Mouse (Mus musculus): Measurements from ENCODE around the gene Nde1. TPM values are rescaled to one million over a fixed set of nuclear protein-coding genes. Genes with fewer than 3 reads are reported as not detected.
"Not testable (repeated sequence)": the region's sequence is repeated elsewhere in the genome, so short reads cannot be mapped to it uniquely, and the experiment has no call there.

Nde1 gene
- polyA plus RNA-seq, 1 experiment from 2014 or later, result 81.0 TPM

GRCm38 (mm10) chr16:14131838-14132237, 31.2 kb upstream of the Nde1 start:
- no peak for TF ChIP-seq CTCF (IDR thresholded peaks at IDR 0.05)
- POLR2A ChIA-PET, result no interaction called here
- CTCF ChIA-PET, result interaction anchor here (1.1 kb wide), 1 partner anchor 12 kb away, joined by 3 read pairs; no protein-coding TSS in a partner anchor
- H3K27me3 ChIP-seq, result no peaks in the 10 kb centered on the region
- in situ Hi-C loops (cut with MboI; ENCODE audit: low pct_unique_long_range_greater_than_20kb), result no loop called here
- ATAC-seq (no peak), DNase-seq (ENCODE audit: low read depth, low spot score) (no peak)

GRCm38 (mm10) chr16:14135014-14135413, 28.1 kb upstream of the Nde1 start:
- in situ Hi-C loops (cut with MboI; ENCODE audit: low pct_unique_long_range_greater_than_20kb), result no loop called here
- ChIA-PET POLR2A (no interaction called here), CTCF (interaction anchor here (1.0 to 1.6 kb wide), 3 partner anchors 8 to 17 kb away, joined by 3 read pairs; no protein-coding TSS in a partner anchor)
- TF ChIP-seq CTCF (IDR thresholded peaks at IDR 0.05), result no peak
- no peaks in the 10 kb centered on the region for H3K27me3 ChIP-seq
- DNase-seq (ENCODE audit: low read depth, low spot score), result no peak
- no peak for ATAC-seq

DNA sequence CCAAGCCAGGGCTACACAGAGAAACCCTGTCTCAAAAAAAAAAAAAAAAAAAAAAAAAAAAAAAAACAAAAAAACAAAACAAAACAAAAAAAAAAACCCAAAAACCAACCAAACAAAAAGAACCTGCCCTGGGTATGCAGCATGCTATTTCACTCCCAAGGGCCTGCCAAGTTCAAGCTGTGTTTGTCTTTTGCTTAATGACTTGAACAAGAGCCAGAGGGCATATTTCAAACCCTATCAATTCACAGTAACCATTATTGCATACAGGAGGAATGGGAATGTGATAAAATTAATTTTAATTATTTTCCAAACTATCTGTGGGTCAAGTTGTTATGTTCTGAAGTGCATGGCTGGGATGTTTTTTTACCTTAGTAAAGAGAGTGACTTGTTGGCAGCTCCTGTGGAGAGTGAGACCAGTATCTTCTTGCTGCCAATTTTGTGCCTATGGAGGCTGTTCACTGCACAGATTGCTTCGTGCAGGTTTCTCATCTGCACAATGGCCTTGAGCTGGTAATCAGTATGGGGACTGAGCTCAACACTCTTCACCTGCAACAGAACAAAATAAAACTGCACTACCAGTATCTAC, 25.0 kb upstream of the Nde1 start:
- ChIA-PET CTCF (no interaction called here), POLR2A (no interaction called here)
- ATAC-seq, result no peak
- in situ Hi-C loops (cut with MboI; ENCODE audit: low pct_unique_long_range_greater_than_20kb), result no loop called here
- no peak for TF ChIP-seq CTCF (IDR thresholded peaks at IDR 0.05)
- H3K27me3 ChIP-seq, result no peaks in the 10 kb centered on the region
- no peak for DNase-seq (ENCODE audit: low read depth, low spot score)

DNA sequence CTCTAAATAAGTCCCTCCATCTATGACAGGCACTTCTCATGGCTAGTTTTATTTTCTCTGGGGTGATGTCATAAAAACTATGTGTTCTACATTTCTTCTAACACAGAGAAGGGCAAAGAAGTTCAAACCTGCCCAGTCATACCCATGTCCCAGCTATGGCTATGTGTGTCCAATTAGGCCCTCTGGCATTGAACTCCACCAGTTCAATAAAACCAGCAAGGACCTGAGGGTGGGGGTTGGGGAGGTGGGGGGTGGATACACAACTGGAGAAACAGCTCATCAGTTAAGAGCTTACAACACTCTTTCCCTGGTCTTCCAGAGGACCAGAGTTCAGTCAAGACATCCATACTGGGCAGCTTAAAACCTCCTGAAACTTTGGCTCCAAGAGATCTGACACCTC, 24.0 kb upstream of the Nde1 start:
- TF ChIP-seq CTCF (IDR thresholded peaks at IDR 0.05), result no peak
- DNase-seq (ENCODE audit: low read depth, low spot score) (no peak), ATAC-seq (no peak)
- in situ Hi-C loops (cut with MboI; ENCODE audit: low pct_unique_long_range_greater_than_20kb), result no loop called here
- ChIA-PET POLR2A (interaction anchor here (0.6 to 0.9 kb wide), 2 partner anchors 9 to 16 kb away, joined by 3 to 4 read pairs; no protein-coding TSS in a partner anchor), CTCF (no interaction called here)
- no peaks in the 10 kb centered on the region for H3K27me3 ChIP-seq

DNA sequence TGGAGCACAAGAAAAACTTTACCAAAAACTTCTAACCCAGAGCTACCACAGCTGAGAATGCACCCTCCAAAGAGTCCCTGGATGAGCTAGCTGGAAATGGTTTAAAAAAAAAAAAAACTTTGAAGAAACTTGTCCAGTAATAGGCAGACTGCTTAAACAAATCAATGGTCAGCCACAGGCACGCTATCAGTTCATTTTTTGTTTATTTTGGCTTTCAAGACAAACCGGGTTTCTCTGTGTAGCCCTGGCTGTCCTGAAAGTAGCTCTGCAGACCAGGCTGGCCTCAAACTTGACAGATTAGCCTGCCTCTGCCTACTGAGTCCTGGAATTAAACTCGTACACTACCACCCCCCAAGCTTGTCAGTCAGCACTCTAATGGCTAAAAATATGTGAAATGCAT, 19.8 kb upstream of the Nde1 start:
- ChIA-PET CTCF (interaction anchor here (1.0 kb wide), 1 partner anchor 9 kb away, joined by 3 read pairs; no protein-coding TSS in a partner anchor), POLR2A (no interaction called here)
- TF ChIP-seq CTCF (IDR thresholded peaks at IDR 0.05), result no peak
- H3K27me3 ChIP-seq, result no peaks in the 10 kb centered on the region
- DNase-seq (ENCODE audit: low read depth, low spot score) (no peak), ATAC-seq (no peak)
- in situ Hi-C loops (cut with MboI; ENCODE audit: low pct_unique_long_range_greater_than_20kb), result no loop called here

- no peaks in the 10 kb centered on the region for H3K27me3 ChIP-seq
- CTCF ChIA-PET, result interaction anchor here (1.3 kb wide), 1 partner anchor 23 kb away, joined by 6 read pairs; no protein-coding TSS in a partner anchor
- TF ChIP-seq CTCF (IDR thresholded peaks at IDR 0.05), result peak; percentile 58
- ATAC-seq (no peak), DNase-seq (ENCODE audit: low read depth, low spot score) (no peak)
- in situ Hi-C loops (cut with MboI; ENCODE audit: low pct_unique_long_range_greater_than_20kb), result no loop called here
- POLR2A ChIA-PET, result interaction anchor here (0.6 kb wide), 1 partner anchor 9 kb away, joined by 3 read pairs; no protein-coding TSS in a partner anchor
These were observed 15.4 kb upstream of the Nde1 start for GRCm38 (mm10) chr16:14147712-14148111.

- no peak for TF ChIP-seq CTCF (IDR thresholded peaks at IDR 0.05)
- in situ Hi-C loops (cut with MboI; ENCODE audit: low pct_unique_long_range_greater_than_20kb), result no loop called here
- ATAC-seq, result no peak
- POLR2A ChIA-PET, result no interaction called here
- H3K27me3 ChIP-seq, result no peaks in the 10 kb centered on the region
- DNase-seq (ENCODE audit: low read depth, low spot score), result no peak
- CTCF ChIA-PET, result interaction anchor here (0.9 kb wide), 1 partner anchor 16 kb away, joined by 3 read pairs; no protein-coding TSS in a partner anchor
These were observed 11.4 kb upstream of the Nde1 start for GRCm38 (mm10) chr16:14151718-14152117.

DNA sequence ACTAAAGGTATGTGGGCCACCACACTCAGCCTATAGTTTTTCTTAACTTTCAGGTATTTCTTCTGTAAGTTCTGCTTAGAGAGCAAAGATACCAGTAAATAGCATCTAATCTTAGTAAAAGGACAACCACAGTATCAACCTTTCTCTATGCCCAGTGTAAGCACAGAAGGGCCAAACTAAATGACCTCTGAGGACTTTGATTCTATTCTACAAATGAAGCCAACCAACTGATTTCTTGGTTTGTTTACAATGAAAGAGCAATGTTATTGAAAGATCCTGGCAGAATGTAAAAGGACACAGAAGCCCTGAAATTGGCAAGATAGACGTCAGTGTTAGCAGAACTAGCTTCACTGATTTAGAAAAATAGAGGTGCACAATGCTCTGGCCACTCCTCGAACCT, 7.4 kb upstream of the Nde1 start:
- CTCF ChIA-PET; H3K27me3 ChIP-seq; POLR2A ChIA-PET; DNase-seq (ENCODE audit: low read depth, low spot score); ATAC-seq; in situ Hi-C loops (cut with MboI; ENCODE audit: low pct_unique_long_range_greater_than_20kb): not testable (repeated sequence)

DNA sequence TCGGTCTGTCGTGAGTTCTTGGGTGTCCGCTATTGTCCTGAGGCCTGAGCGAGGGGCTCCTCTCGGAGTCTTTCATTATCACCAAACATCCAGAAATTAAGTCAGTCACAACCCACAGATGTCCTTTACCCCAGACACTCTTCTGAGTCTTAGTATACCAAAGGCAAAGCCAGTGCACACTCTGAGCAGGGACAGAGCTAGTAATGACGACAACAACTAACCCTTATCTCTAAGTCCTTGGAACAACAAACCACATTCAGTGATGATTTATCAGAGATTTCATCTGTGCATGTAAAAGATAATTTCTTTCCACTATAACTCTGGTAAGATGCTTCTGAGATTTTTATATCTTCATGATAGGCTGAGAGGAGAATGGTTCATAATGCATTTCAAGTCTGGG, 6.8 kb upstream of the Nde1 start:
- TF ChIP-seq CTCF (IDR thresholded peaks at IDR 0.05), result no peak
- ATAC-seq (no peak), DNase-seq (ENCODE audit: low read depth, low spot score) (no peak)
- CTCF ChIA-PET, result no interaction called here
- no peaks in the 10 kb centered on the region for H3K27me3 ChIP-seq
- in situ Hi-C loops (cut with MboI; ENCODE audit: low pct_unique_long_range_greater_than_20kb), result no loop called here
- POLR2A ChIA-PET, result no interaction called here

DNA sequence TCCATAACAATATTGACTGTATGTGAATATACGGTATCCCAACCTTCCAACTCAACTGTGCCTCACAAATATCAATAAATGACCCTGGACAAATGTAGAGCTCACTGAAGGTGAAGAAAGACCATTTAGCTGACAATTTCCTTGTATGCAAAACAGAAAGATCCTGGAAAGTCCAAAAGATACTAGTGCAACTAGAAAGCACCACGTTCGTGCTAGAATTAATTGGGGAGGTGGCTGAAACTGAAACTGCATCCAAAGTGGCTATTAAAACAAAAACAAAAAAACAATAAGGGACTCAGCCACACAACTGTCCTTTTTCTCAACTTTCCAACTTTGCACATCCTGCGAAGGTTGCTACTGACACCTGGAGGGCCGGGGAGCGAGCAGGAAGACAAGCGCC, 4.5 kb upstream of the Nde1 start:
- no peak for TF ChIP-seq CTCF (IDR thresholded peaks at IDR 0.05)
- CTCF ChIA-PET, result no interaction called here
- no peak for DNase-seq (ENCODE audit: low read depth, low spot score)
- in situ Hi-C loops (cut with MboI; ENCODE audit: low pct_unique_long_range_greater_than_20kb), result no loop called here
- POLR2A ChIA-PET, result interaction anchor here (1.0 kb wide), 1 partner anchor 320 kb away, joined by 3 read pairs; no protein-coding TSS in a partner anchor
- ATAC-seq, result no peak
- H3K27me3 ChIP-seq, result no peaks in the 10 kb centered on the region

DNA sequence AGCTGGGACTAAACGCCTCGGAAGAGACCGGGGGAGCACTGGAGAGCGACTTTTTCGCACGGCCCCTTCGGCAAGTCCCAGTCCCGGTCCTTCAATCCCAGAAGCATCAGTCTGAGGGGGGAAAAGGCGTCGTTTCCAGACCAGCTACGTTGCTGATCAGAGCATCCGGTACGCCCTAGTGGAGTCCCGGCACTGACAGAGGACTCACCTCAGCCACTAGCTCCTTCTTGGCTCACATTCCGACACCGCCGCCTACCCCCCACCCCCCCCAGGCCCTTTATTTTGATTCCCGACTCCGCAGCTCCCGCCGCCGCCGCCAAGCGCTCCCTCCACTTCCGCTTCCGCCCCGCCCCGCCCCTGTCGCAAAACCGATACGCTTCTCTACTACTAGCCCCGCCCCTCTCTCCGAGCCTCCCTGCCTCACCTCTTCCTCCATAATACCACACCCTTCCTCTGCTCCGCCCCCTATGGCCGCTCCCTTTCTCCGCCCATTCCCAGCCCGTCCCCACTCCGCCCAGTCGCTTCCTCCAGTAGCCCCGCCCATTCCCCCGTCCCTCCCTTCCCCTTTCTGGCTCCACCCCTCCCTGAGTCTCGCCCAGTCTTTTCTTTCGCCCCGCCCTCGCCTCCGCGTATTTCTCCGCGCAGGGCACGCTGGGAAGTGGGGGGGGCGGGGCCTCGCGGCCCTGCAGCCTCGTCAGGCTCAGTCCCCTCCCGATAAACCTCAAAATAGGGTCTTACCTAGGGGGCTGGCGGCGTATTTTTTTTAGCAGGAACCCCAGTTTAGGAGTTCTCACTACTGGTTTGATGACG, 3.9 kb upstream of the Nde1 start:
- CTCF ChIA-PET, result no interaction called here
- no peak for TF ChIP-seq CTCF (IDR thresholded peaks at IDR 0.05)
- DNase-seq (ENCODE audit: low read depth, low spot score), result peak; percentile 94

More for the DNA sequence above, 3.9 kb upstream of the Nde1 start:
- H3K27me3 ChIP-seq, result no peaks in the 10 kb centered on the region
- ATAC-seq, result peak; percentile 73
- POLR2A ChIA-PET, result interaction anchor here (1.0 kb wide), 1 partner anchor 321 kb away, joined by 3 read pairs; no protein-coding TSS in a partner anchor
- in situ Hi-C loops (cut with MboI; ENCODE audit: low pct_unique_long_range_greater_than_20kb), result no loop called here

All from Patski (cell line).